Mouse (Mus musculus) thymus, adult 2 months (tissue): ENCODE results near the gene Plek2. TPM values are rescaled to one million over a fixed set of nuclear protein-coding genes. Genes with fewer than 3 reads are reported as not detected.

ENCODE experiments used
- DNase-seq: peaks from one replicate; pipeline ENCODE4 v3.0.0; 2021
- H3K27ac ChIP-seq: fragments of 200-500 bp; 2 replicates; pipeline ENCODE4 v1.5.1; 2012; ENCODE audit warnings: low read length, control low read depth; ENCODE audit not compliant: control insufficient read depth, insufficient read depth
- H3K27me3 ChIP-seq: fragments of 200-500 bp; 2 replicates; pipeline ENCODE4 v1.6.1; 2012; ENCODE audit warnings: mild to moderate bottlenecking, low read length, moderate library complexity, mixed read lengths; ENCODE audit not compliant: control insufficient read depth, insufficient read depth
- H3K36me3 ChIP-seq: fragments of 200-500 bp; 2 replicates; pipeline ENCODE4 v1.6.1; 2012; ENCODE audit warnings: mild to moderate bottlenecking, low read length, moderate library complexity; ENCODE audit not compliant: control insufficient read depth, insufficient read depth
- H3K4me1 ChIP-seq: fragments of 200-500 bp; replicated peaks from 2 replicates; pipeline ENCODE4 v1.6.1; 2012; ENCODE audit warnings: low read length; ENCODE audit not compliant: control insufficient read depth, insufficient read depth
- H3K4me3 ChIP-seq: fragments of 200-500 bp; 2 replicates; pipeline ENCODE4 v1.5.1; 2012; ENCODE audit warnings: mild to moderate bottlenecking, low read length, control low read depth, moderate library complexity; ENCODE audit not compliant: control insufficient read depth, insufficient read depth
- CTCF ChIP-seq: fragments of 200-500 bp; IDR thresholded peaks from 2 replicates; pipeline ENCODE4 v1.5.1; 2012; ENCODE audit warnings: mild to moderate bottlenecking, control low read depth, low read length, moderate library complexity, borderline replicate concordance; ENCODE audit not compliant: control insufficient read depth, poor library complexity, insufficient read depth; ENCODE audit errors: extremely low read depth
- POLR2A ChIP-seq: fragments of 200-500 bp; IDR thresholded peaks from 2 replicates; pipeline ENCODE4 v1.6.1; 2012; ENCODE audit warnings: mild to moderate bottlenecking, low read length, control low read depth, moderate library complexity; ENCODE audit not compliant: control insufficient read depth, poor library complexity, insufficient read depth; ENCODE audit errors: extremely low read depth
- WGBS: fragments of 180-500 bp; shearing (Covaris S2); methylation state at CpG from one replicate; pipeline ENCODE4 v1.1.7; 2018; 5-methylcytosine and 5-hydroxymethylcytosine counted together
- polyA plus RNA-seq: library from polyadenylated mRNA; depleted of rRNA; stranded (reverse); fragments of >200 nt; gene quantifications from 2 replicates; pipeline ENCODE4 v1.2.3, GENCODE M21; 2012

Gene Plek2
- polyA plus RNA-seq, 1 experiment: 1.9 TPM

- peaks cover 15% of the 10 kb centered on the region for H3K27me3 ChIP-seq
- no peaks in the 10 kb centered on the region for H3K36me3 ChIP-seq
- no peak overlapping the region for H3K4me3 ChIP-seq
- peaks cover 7% of the 10 kb centered on the region for H3K4me1 ChIP-seq
- no peak for TF ChIP-seq CTCF
- no peak for TF ChIP-seq POLR2A
- H3K27ac ChIP-seq: no peak overlapping the region
- whole genome bisulfite sequencing: 4% methylated on average over 37 of the region's 37 CpGs
- DNase-seq: no peak
Measured at GRCm38 (mm10) chr12:78911707-78912417, 5.1 kb upstream of the Plek2 start.

GRCm38 (mm10) chr12:78910684-78911461 is 4.1 kb upstream of the Plek2 start:
- TF ChIP-seq CTCF (no peak), POLR2A (no peak)
- peaks cover 15% of the 10 kb centered on the region for H3K27me3 ChIP-seq
- no peak for DNase-seq
- no peak overlapping the region for H3K4me3 ChIP-seq
- H3K36me3 ChIP-seq: no peaks in the 10 kb centered on the region
- no peak overlapping the region for H3K27ac ChIP-seq
- 20% methylated on average over 16 of the region's 16 CpGs for WGBS
- peaks cover 12% of the 10 kb centered on the region for H3K4me1 ChIP-seq

- Histone ChIP-seq H3K27ac (no peak overlapping the region), H3K36me3 (no peaks in the 10 kb centered on the region), H3K4me3 (no peak overlapping the region), H3K4me1 (peaks cover 12% of the 10 kb centered on the region), H3K27me3 (peaks cover 15% of the 10 kb centered on the region)
- no peak for TF ChIP-seq POLR2A
- TF ChIP-seq CTCF: no peak
- WGBS: 77% methylated on average over 6 of the region's 6 CpGs
- DNase-seq: no peak
Measured at GRCm38 (mm10) chr12:78908081-78908605, 1.4 kb upstream of the Plek2 start.

- peaks cover 6% of the 10 kb centered on the region for H3K4me1 ChIP-seq
- WGBS: 93% methylated on average over 7 of the region's 7 CpGs
- no peak overlapping the region for H3K27ac ChIP-seq
- peaks cover 2% of the 10 kb centered on the region; the same call in 1 of the 2 replicates for H3K27me3 ChIP-seq
- no peak for TF ChIP-seq CTCF
- TF ChIP-seq POLR2A: no peak
- H3K4me3 ChIP-seq: no peak overlapping the region
- no peaks in the 10 kb centered on the region for H3K36me3 ChIP-seq
- no peak for DNase-seq
Measured at GRCm38 (mm10) chr12:78904499-78904898, 2.3 kb downstream of the Plek2 start.

GRCm38 (mm10) chr12:78903313-78903712 is 3.5 kb downstream of the Plek2 start:
- H3K27me3 ChIP-seq: no peaks in the 10 kb centered on the region
- H3K4me1 ChIP-seq: peaks cover 6% of the 10 kb centered on the region
- WGBS: 91% methylated on average over 4 of the region's 4 CpGs
- no peak for DNase-seq
- no peak overlapping the region for H3K4me3 ChIP-seq
- H3K36me3 ChIP-seq: no peaks in the 10 kb centered on the region
- H3K27ac ChIP-seq: no peak overlapping the region
- TF ChIP-seq CTCF (no peak), POLR2A (no peak)

- Histone ChIP-seq H3K4me3 (no peak overlapping the region), H3K27ac (no peak overlapping the region), H3K27me3 (no peaks in the 10 kb centered on the region), H3K36me3 (no peaks in the 10 kb centered on the region), H3K4me1 (peaks cover under 1% of the 10 kb centered on the region; the same call in 1 of the 2 replicates)
- 82% methylated on average over 5 of the region's 5 CpGs for WGBS
- TF ChIP-seq POLR2A (no peak), CTCF (no peak)
- DNase-seq: no peak
Measured at GRCm38 (mm10) chr12:78901467-78901866, 5.3 kb downstream of the Plek2 start.
